Mouse (Mus musculus): Measurements from ENCODE around the gene Ofcc1.

Ofcc1 gene

GRCm38 (mm10) chr13:40000236-40000635, 361.0 kb downstream of the Ofcc1 start:
- no peak for DNase-seq (ENCODE audit: extremely low read depth, low read depth)

DNA sequence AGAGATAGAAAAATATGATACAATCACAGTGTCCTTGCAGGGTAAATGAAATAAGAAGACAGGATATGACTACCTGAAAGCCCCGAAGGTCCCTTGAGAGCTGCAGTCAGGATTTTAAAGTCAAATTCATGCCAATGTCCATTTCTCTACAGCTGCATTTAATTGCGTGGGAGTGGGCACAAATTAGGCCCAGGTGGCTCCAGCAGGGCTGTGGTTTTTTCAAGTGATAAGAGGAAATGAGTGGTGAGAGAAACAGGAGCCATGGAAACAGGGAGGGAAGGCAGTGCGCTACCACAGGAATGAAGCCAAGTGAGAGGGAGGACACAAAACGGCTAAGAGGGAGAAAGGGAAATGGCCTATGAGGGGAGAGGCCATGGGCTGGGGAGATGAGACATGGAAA, 363.3 kb downstream of the Ofcc1 start:
- DNase-seq (ENCODE audit: extremely low read depth, low read depth): no peak

- DNase-seq (ENCODE audit: extremely low read depth, low read depth): no peak
Observed at GRCm38 (mm10) chr13:39979294-39980061, 381.8 kb downstream of the Ofcc1 start.

DNA sequence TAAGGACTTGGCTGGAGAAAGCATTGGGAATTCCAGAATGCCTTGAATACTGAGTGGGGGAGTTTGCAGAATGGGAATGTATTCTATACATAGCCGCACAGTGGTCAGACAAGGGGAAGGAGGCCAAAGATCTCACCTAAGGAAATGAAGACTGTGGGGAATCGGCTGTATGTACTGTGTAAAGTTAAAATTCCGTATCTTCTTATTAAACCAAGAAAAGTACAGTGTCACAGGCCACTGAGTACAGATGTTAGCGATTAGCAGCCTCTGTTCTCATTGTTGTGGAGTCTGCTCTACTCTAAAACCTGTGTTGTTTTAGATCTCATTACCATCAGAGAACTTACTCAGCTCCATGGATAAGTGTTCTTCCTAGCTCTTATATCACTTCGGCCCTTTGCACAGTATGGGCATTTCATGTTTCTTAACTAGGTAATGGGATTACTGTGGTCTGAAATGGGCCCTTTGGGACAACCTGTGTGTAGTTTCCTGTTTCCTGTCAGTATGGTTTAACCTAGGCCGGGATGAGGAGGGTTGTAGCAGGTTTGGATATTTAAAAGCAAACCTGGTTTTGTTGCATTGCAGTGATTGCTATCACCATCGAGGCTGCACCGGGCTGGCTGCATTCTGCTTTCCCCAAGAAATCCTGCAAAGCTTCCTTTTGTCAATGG, 392.8 kb downstream of the Ofcc1 start:
- no peak for DNase-seq (ENCODE audit: extremely low read depth, low read depth)

- no peak for DNase-seq (ENCODE audit: extremely low read depth, low read depth)
Observed at GRCm38 (mm10) chr13:39957226-39957625, 404.0 kb downstream of the Ofcc1 start.

DNA sequence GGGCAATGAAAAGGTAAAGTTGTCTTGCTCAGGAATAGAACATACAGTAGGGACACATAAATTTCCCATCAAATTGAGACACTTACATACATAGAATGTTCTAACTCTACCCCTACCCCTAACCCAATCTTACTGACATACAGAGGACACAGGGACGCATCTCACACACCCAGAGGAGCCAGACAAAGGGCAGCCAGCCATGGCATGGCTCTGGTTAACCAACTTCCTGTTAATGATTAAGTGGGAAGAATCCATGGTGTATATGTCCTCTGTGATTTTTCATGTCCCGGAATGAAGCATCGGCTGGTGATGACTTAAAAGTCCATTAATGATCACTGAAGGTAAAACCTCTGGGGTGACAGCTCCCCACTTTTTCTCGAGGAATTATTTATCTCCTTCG, 405.2 kb downstream of the Ofcc1 start:
- no peak for DNase-seq (ENCODE audit: extremely low read depth, low read depth)
